Mouse (Mus musculus) right cerebral cortex, adult 18-20 months (tissue): ENCODE data around the gene Cbln3.

ENCODE experiments used
- DNase-seq: peaks from one replicate; pipeline ENCODE4 v3.0.0; 2022; ENCODE audit warnings: mixed read lengths

Cbln3 gene

DNA sequence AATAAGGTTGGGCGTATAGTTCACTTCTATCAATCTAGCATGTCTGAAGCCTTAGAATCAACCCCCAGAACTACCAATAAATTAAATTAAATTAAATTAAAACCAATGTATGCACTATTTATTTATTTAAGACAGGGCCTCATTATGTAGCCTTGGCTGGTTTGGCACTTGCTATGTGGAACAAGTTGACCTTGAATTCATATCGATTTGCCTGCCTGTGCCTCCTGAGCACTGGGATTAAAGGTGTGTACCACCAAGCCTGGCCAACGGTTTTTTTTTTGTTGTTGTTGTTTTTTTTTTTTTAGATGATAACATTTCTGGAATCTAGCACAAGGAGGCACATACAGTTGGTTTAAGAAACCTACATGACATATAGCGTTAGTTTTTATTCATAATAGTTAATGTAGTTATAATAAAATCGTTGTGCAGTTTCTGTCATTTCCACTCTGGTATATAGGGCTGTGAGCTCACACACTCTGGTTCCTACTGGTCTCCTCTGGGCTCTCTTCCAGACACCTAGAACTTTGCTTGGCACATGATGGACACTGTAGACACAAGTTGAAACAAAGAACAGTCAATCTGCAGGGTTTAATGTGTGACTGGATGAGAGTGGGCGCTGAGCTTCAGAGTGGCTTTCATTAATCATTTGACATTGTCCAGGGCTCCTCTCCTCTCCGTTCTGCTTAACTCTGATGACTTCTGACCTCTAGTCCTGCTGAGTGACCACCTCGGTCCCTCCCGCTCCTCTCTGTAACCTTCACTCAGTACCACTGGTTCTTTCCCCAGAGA is 38.5 kb downstream of the Cbln3 start:
- DNase-seq = no peak

DNA sequence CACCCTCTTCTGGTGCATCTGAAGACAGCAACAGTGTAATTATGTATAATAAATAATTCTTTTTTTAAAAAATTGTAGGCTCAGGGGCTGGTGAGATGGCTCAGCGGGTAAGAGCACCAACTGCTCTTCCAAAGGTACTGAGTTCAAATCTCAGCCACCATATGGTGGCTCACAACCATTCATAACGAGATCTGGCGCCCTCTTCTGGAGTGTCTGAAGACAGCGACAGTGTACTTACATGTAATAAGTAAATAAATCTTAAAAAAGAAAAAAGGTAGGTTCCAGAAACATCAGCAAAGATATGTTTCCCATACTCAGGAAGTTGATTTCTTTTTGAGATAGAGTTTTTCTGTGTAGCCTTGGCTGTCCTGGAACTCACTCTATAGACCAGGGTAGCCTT is 41.4 kb downstream of the Cbln3 start:
- no peak for DNase-seq

DNA sequence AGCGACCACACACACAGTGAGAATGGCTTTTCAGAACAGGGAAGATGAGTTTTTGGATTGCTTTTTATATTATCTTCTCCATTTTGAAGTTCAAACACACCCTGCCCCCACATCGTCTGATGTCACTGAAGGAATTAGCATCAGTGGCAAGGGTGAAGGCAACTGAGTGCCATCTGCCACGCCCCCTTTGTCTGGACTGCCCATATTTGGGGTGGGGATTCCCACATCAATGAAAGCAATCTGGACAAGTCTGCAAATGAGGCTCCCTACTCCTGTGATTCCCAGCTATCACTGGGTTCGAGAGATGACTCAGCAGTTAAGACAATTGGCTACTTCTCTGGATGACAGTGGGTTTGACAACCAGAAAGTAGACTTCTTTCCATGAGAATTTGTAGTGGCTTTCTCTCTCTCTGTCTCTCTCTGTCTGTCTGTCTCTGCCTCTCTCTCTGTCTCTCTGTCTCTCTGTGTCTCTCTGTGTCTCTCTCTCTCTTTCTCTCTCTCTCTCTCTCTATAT is 43.3 kb downstream of the Cbln3 start:
- DNase-seq = no peak

DNA sequence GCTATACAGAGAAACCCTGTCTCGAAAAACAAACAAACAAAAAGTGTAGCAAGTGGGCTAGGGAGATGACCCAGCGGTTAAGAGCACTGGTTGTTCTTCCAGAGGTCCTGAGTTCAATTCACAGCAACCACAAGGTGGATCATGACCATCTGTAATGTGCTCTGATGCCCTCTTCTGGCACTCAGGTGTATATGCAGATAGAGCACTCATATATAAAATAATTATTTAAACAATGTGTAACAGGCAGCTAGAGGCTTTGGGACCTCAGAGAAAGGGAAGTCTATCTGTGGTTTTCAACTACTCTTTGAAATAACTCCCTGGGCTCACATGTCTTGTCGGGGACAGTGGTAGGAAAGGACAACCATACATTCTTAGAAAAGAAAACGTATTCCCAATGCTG is 45.5 kb downstream of the Cbln3 start:
- DNase-seq = no peak

DNA sequence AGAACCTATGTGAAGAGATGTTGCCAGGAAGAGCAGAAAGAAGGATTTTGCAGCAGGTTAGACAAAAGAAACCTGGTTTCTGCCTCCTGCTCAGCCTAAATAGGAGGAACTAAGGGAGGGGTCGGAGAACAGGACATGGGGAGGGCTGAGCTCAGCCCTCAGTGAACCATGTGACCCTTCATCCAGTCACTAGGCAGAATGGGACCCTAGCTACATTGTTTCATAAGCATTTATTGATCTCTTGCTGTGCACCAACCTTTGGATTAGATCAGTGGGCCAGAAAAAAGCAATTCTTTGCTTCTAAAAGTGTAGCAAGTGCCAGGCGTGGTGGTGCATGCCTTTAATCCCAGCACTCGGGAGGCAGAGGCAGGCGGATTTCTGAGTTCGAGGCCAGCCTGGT is 45.9 kb downstream of the Cbln3 start:
- no peak for DNase-seq

DNA sequence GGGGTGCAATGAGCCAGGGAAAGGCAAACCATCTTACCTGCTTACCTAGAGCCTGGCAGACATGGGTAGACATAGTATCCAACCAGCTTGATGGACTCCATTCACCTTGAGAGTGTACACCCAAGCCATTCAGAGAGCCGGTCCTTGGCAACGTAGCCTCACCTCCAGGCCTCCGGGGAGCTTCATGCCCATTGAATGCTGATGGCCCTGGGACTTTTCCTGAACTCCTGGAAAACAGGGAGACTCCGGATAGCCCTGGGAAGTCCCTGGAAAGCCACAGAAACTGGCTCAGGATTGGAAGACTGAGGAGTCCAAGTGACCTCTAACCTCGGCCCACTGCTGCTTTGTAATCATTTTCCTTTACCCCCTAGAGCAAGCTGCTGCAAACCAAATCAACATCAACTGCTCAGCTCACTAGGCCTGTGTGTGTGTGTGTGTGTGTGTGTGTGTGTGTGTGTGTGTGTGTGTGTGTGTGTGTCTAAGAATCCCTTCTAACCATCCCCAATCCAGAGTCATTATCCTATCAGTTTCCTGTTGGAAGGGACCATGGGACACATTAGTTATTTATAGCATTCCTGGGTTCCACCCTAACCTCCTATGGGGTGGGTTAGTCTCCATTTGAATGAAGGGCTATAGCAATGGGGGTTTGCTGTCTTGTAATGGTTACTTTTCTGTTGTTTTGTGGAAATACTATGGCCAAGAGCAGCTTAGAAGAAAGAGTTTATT is 49.2 kb downstream of the Cbln3 start:
- DNase-seq = no peak

DNA sequence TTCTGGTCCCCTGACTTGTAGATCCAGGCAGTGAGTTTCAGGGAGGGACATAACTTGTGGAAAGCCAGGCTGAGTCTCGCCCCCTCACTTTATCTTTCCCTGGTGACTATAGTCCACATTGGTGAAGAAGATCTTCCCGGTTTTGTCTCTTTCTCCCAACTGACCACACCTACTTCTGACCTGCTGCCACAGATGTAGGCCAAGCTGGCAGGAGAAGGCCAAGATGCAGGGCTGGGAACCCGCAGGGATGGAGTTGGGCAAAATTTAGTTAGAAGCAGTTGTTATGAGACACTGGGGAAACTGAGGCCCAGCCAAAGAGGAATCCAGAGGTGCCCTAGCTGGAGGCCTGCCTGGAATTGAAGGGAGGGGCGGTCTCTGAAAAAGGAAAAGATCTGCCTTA is 51.1 kb downstream of the Cbln3 start:
- DNase-seq = no peak

DNA sequence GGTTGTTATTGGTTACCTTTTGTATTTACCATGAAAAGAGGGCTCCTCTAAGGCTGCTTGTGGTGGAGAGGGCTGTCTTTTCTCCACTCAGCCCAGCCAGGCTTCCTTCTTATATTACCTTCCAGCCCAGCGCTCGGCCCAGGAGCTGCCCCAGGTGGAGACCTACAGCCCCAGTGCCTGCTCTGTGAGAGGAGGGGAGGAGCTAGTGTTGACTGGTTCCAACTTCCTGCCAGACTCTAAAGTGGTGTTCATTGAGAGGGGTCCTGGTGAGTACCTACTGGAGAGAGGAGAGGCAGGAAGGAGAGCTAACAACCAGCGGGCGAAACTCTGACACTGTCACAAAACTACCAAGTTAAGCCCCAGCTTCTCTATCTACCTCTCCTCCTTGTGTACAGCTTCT is 53.9 kb downstream of the Cbln3 start:
- DNase-seq = no peak

DNA sequence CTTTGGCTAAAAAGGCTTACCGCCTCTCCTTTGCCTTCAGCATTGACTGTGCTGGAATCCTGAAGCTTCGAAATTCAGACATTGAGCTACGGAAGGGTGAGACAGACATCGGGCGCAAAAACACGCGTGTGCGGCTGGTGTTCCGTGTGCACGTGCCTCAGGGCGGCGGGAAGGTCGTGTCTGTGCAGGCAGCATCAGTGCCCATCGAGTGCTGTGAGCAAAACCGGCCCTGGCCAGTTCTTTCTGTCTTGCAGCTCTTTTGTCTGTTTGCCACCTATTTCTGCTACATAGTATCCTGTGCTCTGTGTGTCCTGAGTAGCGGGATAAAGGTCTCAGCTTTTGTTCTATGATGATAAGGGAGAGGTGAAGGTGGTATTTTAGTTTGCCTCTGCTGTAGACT is 54.3 kb downstream of the Cbln3 start:
- no peak for DNase-seq
